In the genomic region with DNA sequence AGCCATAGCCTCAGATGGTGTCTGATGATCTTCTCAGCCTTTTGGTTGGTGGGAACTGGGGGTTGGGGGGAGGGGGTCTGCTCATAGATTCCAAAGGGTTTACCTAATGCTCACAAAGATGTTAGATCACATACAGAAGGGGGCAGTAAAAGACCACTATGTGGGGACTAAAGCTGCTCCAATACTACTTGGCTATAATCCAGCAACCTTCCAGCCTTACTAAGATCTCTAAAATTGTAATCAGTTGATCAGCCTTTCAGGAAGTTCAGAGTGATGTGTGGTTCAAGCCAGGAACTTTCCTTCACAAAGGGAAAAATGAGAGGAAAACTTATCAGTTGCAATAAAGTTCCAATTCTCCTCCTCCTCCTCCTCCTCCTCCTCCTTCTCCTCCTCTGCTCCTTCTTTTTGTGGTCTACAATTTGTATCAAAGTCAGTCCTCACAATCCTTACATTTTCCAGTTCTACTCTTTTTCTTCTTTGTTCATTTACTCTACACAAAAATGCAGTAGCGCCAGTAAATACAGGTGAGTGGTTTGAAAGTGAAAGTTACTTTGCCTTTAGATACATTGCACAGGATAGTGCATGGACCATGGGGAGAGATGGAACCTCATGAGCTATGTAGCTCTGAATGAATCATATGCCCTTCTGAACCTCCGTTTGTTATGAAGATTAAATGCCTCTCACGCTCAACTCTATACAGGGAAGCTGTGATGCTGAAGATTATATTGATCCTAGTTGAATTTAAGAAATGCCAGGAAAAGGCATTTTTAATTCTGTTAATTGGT, we compare ENCODE assay signal across 8 mouse cellular contexts. TPM values are rescaled to one million over a fixed set of nuclear protein-coding genes. Genes with fewer than 3 reads are reported as not detected.
DNase-seq lines count a peak whose midpoint lies in the region; ATAC-seq and TF ChIP-seq lines count a peak whose summit lies in the region.
"Had no signal": no experiment of that assay in that cellular context is flagged by ENCODE, and none has a peak within 500 bp of the region (broad histone marks: within the 10 kb centered on the region; RNA-seq: fewer than 3 reads in every experiment).

No protein-coding gene starts in this region.

- H3K27me3 ChIP-seq in liver, adult 2 months (ENCODE audit: control insufficient read depth, insufficient read depth, low read length), result no peaks in the 10 kb centered on the region
- H3K27me3 ChIP-seq in liver, embryonic 11.5 days (replicated peaks; ENCODE audit: control insufficient read depth, insufficient read depth, low read length), result no peaks in the 10 kb centered on the region
- no peaks in the 10 kb centered on the region for H3K27me3 ChIP-seq in Patski
- H3K27me3 ChIP-seq in embryonic facial prominence, embryonic 14.5 days (replicated peaks; ENCODE audit: control insufficient read depth, insufficient read depth, low read length), result no peaks in the 10 kb centered on the region

- DNase-seq in liver, adult 2 months (ENCODE audit: extremely low read depth, low read depth, low spot score), result peak; percentile 19
- DNase-seq in liver, embryonic 11.5 days (ENCODE audit: low spot score), result no peak
- peak; percentile 24 for DNase-seq in Patski (ENCODE audit: low read depth, low spot score)
- peak; percentile 94 for DNase-seq in embryonic facial prominence, embryonic 14.5 days (ENCODE audit: low spot score)
- peak; percentile 34 for DNase-seq in naive thymus-derived CD4-positive, alpha-beta T cell, adult 2 months (ENCODE audit: low read depth)
- DNase-seq in right cerebral cortex, postnatal 25 days, result no peak

- CTCF ChIA-PET in Patski (lab: Charles Lee), result interaction anchor here (1.2 to 3.9 kb wide), 6 partner anchors 23 to 177 kb away, joined by 3 to 18 read pairs (median 4); a partner anchor contains a TSS

- no peaks in the 10 kb centered on the region for H3K79me2 ChIP-seq in liver, adult 2 months (ENCODE audit: control insufficient read depth, insufficient read depth, low read length)

- WGBS in liver, adult 2 months, result 75% methylated on average over 3 of the region's 3 CpGs
- WGBS in liver, embryonic 11.5 days, result 71% methylated on average over 3 of the region's 3 CpGs
- 83% methylated on average over 3 of the region's 3 CpGs for WGBS in embryonic facial prominence, embryonic 14.5 days

- no peak overlapping the region for H3K27ac ChIP-seq in liver, adult 2 months (replicated peaks; ENCODE audit: insufficient read depth, low read depth, low read length)
- H3K27ac ChIP-seq in liver, embryonic 11.5 days (ENCODE audit: low read depth, low read length), result no peak overlapping the region
- no peak overlapping the region for H3K27ac ChIP-seq in embryonic facial prominence, embryonic 14.5 days (replicated peaks; ENCODE audit: low read depth, low read length)

- no peaks in the 10 kb centered on the region for H3K9me3 ChIP-seq in liver, embryonic 11.5 days (ENCODE audit: control insufficient read depth, low read length)
- H3K9me3 ChIP-seq in embryonic facial prominence, embryonic 14.5 days (ENCODE audit: control insufficient read depth, low read length), result no peaks in the 10 kb centered on the region

- H3K9ac ChIP-seq in liver, adult 2 months (ENCODE audit: low read depth, low read length), result no peak overlapping the region
- no peak overlapping the region for H3K9ac ChIP-seq in liver, embryonic 11.5 days (ENCODE audit: low read depth, low read length)
- H3K9ac ChIP-seq in embryonic facial prominence, embryonic 14.5 days (ENCODE audit: low read depth, low read length), result no peak overlapping the region

- POLR2A ChIA-PET in Patski (lab: Charles Lee), result no interaction called here

- H3K36me3 ChIP-seq in liver, adult 2 months (ENCODE audit: control insufficient read depth, insufficient read depth, low read length), result peaks cover 8% of the 10 kb centered on the region; the same call in 1 of the 2 replicates
- peaks cover 9% of the 10 kb centered on the region for H3K36me3 ChIP-seq in liver, embryonic 11.5 days (ENCODE audit: control insufficient read depth, insufficient read depth, low read length)
- H3K36me3 ChIP-seq in embryonic facial prominence, embryonic 14.5 days (ENCODE audit: control insufficient read depth, insufficient read depth, low read length), result peaks cover 12% of the 10 kb centered on the region

- H3K4me3 ChIP-seq in liver, adult 2 months (ENCODE audit: insufficient read depth, low read depth, low read length), result no peak overlapping the region
- no peak overlapping the region for H3K4me3 ChIP-seq in liver, embryonic 11.5 days (ENCODE audit: low read depth, low read length)
- no peak overlapping the region for H3K4me3 ChIP-seq in embryonic facial prominence, embryonic 14.5 days (ENCODE audit: low read depth, low read length)

- ATAC-seq in liver, embryonic 11.5 days (replicated peaks; ENCODE audit: low FRiP score), result no peak
- ATAC-seq in Patski, result no peak
- peak; percentile 42 for ATAC-seq in embryonic facial prominence, embryonic 14.5 days (ENCODE audit: low read depth)
- ATAC-seq in activated CD4-positive, CD25-positive, alpha-beta regulatory T cell, adult 4 months, result no peak

- H3K4me1 ChIP-seq in liver, adult 2 months (ENCODE audit: control insufficient read depth, insufficient read depth, low read length), result peaks cover 6% of the 10 kb centered on the region
- peaks cover 21% of the 10 kb centered on the region for H3K4me1 ChIP-seq in liver, embryonic 11.5 days (replicated peaks; ENCODE audit: control insufficient read depth, insufficient read depth, low read length)
- H3K4me1 ChIP-seq in embryonic facial prominence, embryonic 14.5 days (ENCODE audit: control insufficient read depth, insufficient read depth, low read length), result peaks cover 10% of the 10 kb centered on the region

- in situ Hi-C loops in Patski (cut with MboI; ENCODE audit: low pct_unique_long_range_greater_than_20kb), result loop anchor here (5.0 kb wide), 2 partner anchors 107 to 162 kb away; a partner anchor contains a TSS

- no peak for TF ChIP-seq POLR2A in liver, adult 2 months (IDR thresholded peaks at IDR 0.05; ENCODE audit: extremely low read depth, insufficient read depth, low read length)

- H3K4me2 ChIP-seq in liver, embryonic 11.5 days, result no peak overlapping the region
- no peak overlapping the region for H3K4me2 ChIP-seq in embryonic facial prominence, embryonic 14.5 days (ENCODE audit: low read depth, low read length)

- no peak for TF ChIP-seq CTCF in liver, adult 2 months (IDR thresholded peaks at IDR 0.05; ENCODE audit: low read depth, low read length)
- TF ChIP-seq CTCF in Patski (IDR thresholded peaks at IDR 0.05), result peak; percentile 54

RNA-seq across cellular contexts. Expression of a gene that starts 1.7 kb away (rescaled TPM):
- total RNA-seq in liver, adult 2 months (2014; rRNA removed), result 56.6 and 69.9 TPM in 2 replicates
- polyA plus RNA-seq in liver, adult 2 months (2012; rRNA removed), result 39.4 and 46.7 TPM in 2 replicates
- polyA plus RNA-seq in liver, embryonic 11.5 days (2014; fragmentation: Nextera tagmentation; extraction: Ambion mirVana), result 441 and 497 TPM in 2 replicates
- 271 TPM for polyA plus RNA-seq in Patski (2021)
- polyA plus RNA-seq in embryonic facial prominence, embryonic 14.5 days (2014; fragmentation: Nextera tagmentation; extraction: Ambion mirVana), result 133 and 168 TPM in 2 replicates
- polyA plus RNA-seq in activated CD4-positive, CD25-positive, alpha-beta regulatory T cell, adult 4 months (2017; shearing (Covaris generic)), result 100 to 1,000 TPM; 254 to 296 TPM

RNA-seq across cellular contexts. Expression of a gene that starts 1.7 kb away (rescaled TPM):
- not detected in 2 replicates for total RNA-seq in liver, adult 2 months (2014; rRNA removed)
- not detected in 2 replicates for polyA plus RNA-seq in liver, adult 2 months (2012; rRNA removed)
- not detected in 2 replicates for polyA plus RNA-seq in liver, embryonic 11.5 days (2014; fragmentation: Nextera tagmentation; extraction: Ambion mirVana)
- polyA plus RNA-seq in Patski (2021), result not detected
- not detected in 2 replicates for polyA plus RNA-seq in embryonic facial prominence, embryonic 14.5 days (2014; fragmentation: Nextera tagmentation; extraction: Ambion mirVana)
- not detected for polyA plus RNA-seq in activated CD4-positive, CD25-positive, alpha-beta regulatory T cell, adult 4 months (2017; shearing (Covaris generic))

RNA-seq across cellular contexts. Expression of a gene that starts 3.2 kb away (rescaled TPM):
- total RNA-seq in liver, adult 2 months (2014; rRNA removed), result not detected in 2 replicates
- polyA plus RNA-seq in liver, adult 2 months (2012; rRNA removed), result not detected in 2 replicates
- 0.05 TPM in 1 of 2 replicates, not detected in the other for polyA plus RNA-seq in liver, embryonic 11.5 days (2014; fragmentation: Nextera tagmentation; extraction: Ambion mirVana)
- polyA plus RNA-seq in Patski (2021), result 0.09 TPM
- 0.62 and 1.8 TPM in 2 replicates for polyA plus RNA-seq in embryonic facial prominence, embryonic 14.5 days (2014; fragmentation: Nextera tagmentation; extraction: Ambion mirVana)
- polyA plus RNA-seq in activated CD4-positive, CD25-positive, alpha-beta regulatory T cell, adult 4 months (2017; shearing (Covaris generic)), result under 1 TPM in 1 of 2 experiments, not detected in 1; 0.61 TPM

RNA-seq across cellular contexts. Expression of a gene that starts 16.9 kb away (rescaled TPM):
- total RNA-seq in liver, adult 2 months (2014; rRNA removed), result 0.18 TPM in 1 of 2 replicates, not detected in the other
- 0.18 and 0.73 TPM in 2 replicates for polyA plus RNA-seq in liver, adult 2 months (2012; rRNA removed)
- 14.8 and 15.8 TPM in 2 replicates for polyA plus RNA-seq in liver, embryonic 11.5 days (2014; fragmentation: Nextera tagmentation; extraction: Ambion mirVana)
- polyA plus RNA-seq in Patski (2021), result 0.49 TPM
- polyA plus RNA-seq in embryonic facial prominence, embryonic 14.5 days (2014; fragmentation: Nextera tagmentation; extraction: Ambion mirVana), result 7.6 and 12.8 TPM in 2 replicates
- 1 to 10 TPM; 5.8 to 6.1 TPM for polyA plus RNA-seq in activated CD4-positive, CD25-positive, alpha-beta regulatory T cell, adult 4 months (2017; shearing (Covaris generic))

RNA-seq across cellular contexts. Expression of a gene that starts 50.5 kb away (rescaled TPM):
- 72.3 TPM in 2 replicates for total RNA-seq in liver, adult 2 months (2014; rRNA removed)
- 45.8 and 53.6 TPM in 2 replicates for polyA plus RNA-seq in liver, adult 2 months (2012; rRNA removed)
- 1.8 and 2.0 TPM in 2 replicates for polyA plus RNA-seq in liver, embryonic 11.5 days (2014; fragmentation: Nextera tagmentation; extraction: Ambion mirVana)
- 0.03 TPM for polyA plus RNA-seq in Patski (2021)
- polyA plus RNA-seq in embryonic facial prominence, embryonic 14.5 days (2014; fragmentation: Nextera tagmentation; extraction: Ambion mirVana), result not detected in 2 replicates
- polyA plus RNA-seq in activated CD4-positive, CD25-positive, alpha-beta regulatory T cell, adult 4 months (2017; shearing (Covaris generic)), result not detected
- total RNA-seq: heart, adult 18-20 months had no signal

Comparison
In these comparisons a context has a peak if more than half of its experiments do, and no peak if none do; other contexts are left out.
1. DNase-seq: peak in liver, adult 2 months (single experiment), Patski (single experiment), embryonic facial prominence, embryonic 14.5 days (single experiment) and naive thymus-derived CD4-positive, alpha-beta T cell, adult 2 months (single experiment); none in liver, embryonic 11.5 days (single experiment) and right cerebral cortex, postnatal 25 days (single experiment).